Mouse (Mus musculus) embryonic facial prominence, embryonic 14.5 days (tissue): Measurements from ENCODE around the gene Tbk1. TPM values are rescaled to one million over a fixed set of nuclear protein-coding genes. Genes with fewer than 3 reads are reported as not detected.

ENCODE experiments used
- ATAC-seq: fragments of 200-750 bp; cut with Nextera tagmentation; 2 replicates; pipeline ENCODE4 v1.8.0; 2017; ENCODE audit warnings: low read depth, moderate number of reproducible peaks, moderate TSS enrichment
- DNase-seq: peaks from one replicate; pipeline ENCODE4 v3.0.0-alpha.2; 2015; ENCODE audit warnings: low spot score
- H3K27ac ChIP-seq: fragments of 300-500 bp; sonication (generic); replicated peaks from 2 replicates; pipeline ENCODE4 v1.5.1; 2014; ENCODE audit warnings: low read depth, mild to moderate bottlenecking, low read length, moderate library complexity
- H3K27me3 ChIP-seq: fragments of 300-500 bp; sonication (generic); replicated peaks from 2 replicates; pipeline ENCODE4 v1.6.1; 2014; ENCODE audit warnings: low read length; ENCODE audit not compliant: control insufficient read depth, insufficient read depth
- H3K36me3 ChIP-seq: fragments of 300-500 bp; sonication (generic); 2 replicates; pipeline ENCODE4 v1.6.1; 2014; ENCODE audit warnings: low read length, mixed read lengths; ENCODE audit not compliant: control insufficient read depth, insufficient read depth
- H3K4me1 ChIP-seq: fragments of 300-500 bp; sonication (generic); 2 replicates; pipeline ENCODE4 v1.6.1; 2014; ENCODE audit warnings: antibody characterized with exemption, low read length; ENCODE audit not compliant: control insufficient read depth, insufficient read depth
- H3K4me2 ChIP-seq: fragments of 300-500 bp; sonication (generic); 2 replicates; pipeline ENCODE4 v1.6.1; 2014; ENCODE audit warnings: low read depth, mild to moderate bottlenecking, low read length, moderate library complexity, mixed read lengths
- H3K4me3 ChIP-seq: fragments of 300-500 bp; sonication (generic); 2 replicates; pipeline ENCODE4 v1.5.1; 2014; ENCODE audit warnings: low read depth, mild to moderate bottlenecking, low read length
- H3K9ac ChIP-seq: fragments of 300-500 bp; sonication (generic); 2 replicates; pipeline ENCODE4 v1.6.1; 2014; ENCODE audit warnings: low read depth, mild to moderate bottlenecking, low read length, moderate library complexity, mixed read lengths
- H3K9me3 ChIP-seq: fragments of 300-500 bp; sonication (generic); 2 replicates; pipeline ENCODE4 v1.6.1; 2016; ENCODE audit warnings: low read length; ENCODE audit not compliant: control insufficient read depth
- WGBS: fragments of 180-500 bp; shearing (Covaris S2); extraction: QIAGEN DNeasy Blood & Tissue Kit; methylation state at CpG from one replicate; pipeline ENCODE4 v1.1.7; 2014; 5-methylcytosine and 5-hydroxymethylcytosine counted together
- polyA plus RNA-seq: library from polyadenylated mRNA; unstranded; fragments of >200 nt; fragmentation: Nextera tagmentation; extraction: Ambion mirVana; gene quantifications from 2 replicates; pipeline ENCODE4 v1.2.1, GENCODE M21; 2014

Tbk1 gene
- polyA plus RNA-seq, 1 experiment from 2014 or later = 28.6 TPM

- H3K9ac ChIP-seq = no peak overlapping the region
- WGBS = 98% methylated on average over 6 of the region's 6 CpGs
- H3K27me3 ChIP-seq = no peaks in the 10 kb centered on the region
- no peak overlapping the region for H3K4me2 ChIP-seq
- no peak for ATAC-seq
- peaks cover 35% of the 10 kb centered on the region for H3K36me3 ChIP-seq
- H3K4me1 ChIP-seq = no peaks in the 10 kb centered on the region
- no peak for DNase-seq
- H3K27ac ChIP-seq = no peak overlapping the region
- H3K9me3 ChIP-seq = no peaks in the 10 kb centered on the region
- H3K4me3 ChIP-seq = no peak overlapping the region
Measured at GRCm38 (mm10) chr10:121543577-121543976, 43.0 kb downstream of the Tbk1 start.

- no peaks in the 10 kb centered on the region for H3K9me3 ChIP-seq
- H3K27me3 ChIP-seq = no peaks in the 10 kb centered on the region
- WGBS = 95% methylated on average over 3 of the region's 3 CpGs
- no peak overlapping the region for H3K9ac ChIP-seq
- DNase-seq = no peak
- no peak overlapping the region for H3K27ac ChIP-seq
- H3K4me2 ChIP-seq = no peak overlapping the region
- peaks cover 21% of the 10 kb centered on the region for H3K36me3 ChIP-seq
- no peak overlapping the region for H3K4me3 ChIP-seq
- no peaks in the 10 kb centered on the region for H3K4me1 ChIP-seq
- ATAC-seq = no peak
Measured at GRCm38 (mm10) chr10:121542156-121542555, 44.4 kb downstream of the Tbk1 start.

GRCm38 (mm10) chr10:121534995-121535394, 51.6 kb downstream of the Tbk1 start:
- DNase-seq (no peak), ATAC-seq (no peak)
- Histone ChIP-seq H3K27me3 (no peaks in the 10 kb centered on the region), H3K4me2 (no peak overlapping the region), H3K9ac (no peak overlapping the region), H3K27ac (no peak overlapping the region), H3K4me3 (no peak overlapping the region), H3K4me1 (peaks cover 3% of the 10 kb centered on the region; the same call in 1 of the 2 replicates), H3K36me3 (no peaks in the 10 kb centered on the region), H3K9me3 (no peaks in the 10 kb centered on the region)
- 71% methylated on average over 4 of the region's 4 CpGs for WGBS

GRCm38 (mm10) chr10:121533137-121533872, 53.3 kb downstream of the Tbk1 start:
- no peaks in the 10 kb centered on the region for H3K36me3 ChIP-seq
- peak overlapping the region; percentile 57 for H3K4me2 ChIP-seq
- H3K27me3 ChIP-seq = no peaks in the 10 kb centered on the region
- peaks cover 3% of the 10 kb centered on the region; the same call in 1 of the 2 replicates for H3K4me1 ChIP-seq
- ATAC-seq = peak; percentile 79
- no peaks in the 10 kb centered on the region for H3K9me3 ChIP-seq
- H3K27ac ChIP-seq = no peak overlapping the region
- H3K9ac ChIP-seq = peak overlapping the region; percentile 44
- 13% methylated on average over 26 of the region's 32 CpGs for WGBS
- DNase-seq = peak; percentile 70
- peak overlapping the region; percentile 32 for H3K4me3 ChIP-seq

GRCm38 (mm10) chr10:121531541-121531940, 55.0 kb downstream of the Tbk1 start:
- Histone ChIP-seq H3K27ac (0 out of 2 replicates have a peak overlapping the region, but pooled peaks have one; percentile 36), H3K4me2 (no peak overlapping the region), H3K4me3 (no peak overlapping the region), H3K9me3 (no peaks in the 10 kb centered on the region), H3K36me3 (no peaks in the 10 kb centered on the region), H3K4me1 (peaks cover 3% of the 10 kb centered on the region; the same call in 1 of the 2 replicates), H3K9ac (no peak overlapping the region), H3K27me3 (no peaks in the 10 kb centered on the region)
- WGBS = 35% methylated on average over 5 of the region's 5 CpGs
- ATAC-seq = no peak
- DNase-seq = peak; percentile 18

GRCm38 (mm10) chr10:121530365-121531003, 56.1 kb downstream of the Tbk1 start:
- Histone ChIP-seq H3K9ac (no peak overlapping the region), H3K36me3 (no peaks in the 10 kb centered on the region), H3K27ac (no peak overlapping the region), H3K4me2 (no peak overlapping the region), H3K4me1 (peaks cover 3% of the 10 kb centered on the region; the same call in 1 of the 2 replicates), H3K4me3 (no peak overlapping the region), H3K27me3 (no peaks in the 10 kb centered on the region), H3K9me3 (no peaks in the 10 kb centered on the region)
- DNase-seq = no peak
- WGBS = 86% methylated on average over 8 of the region's 8 CpGs
- ATAC-seq = no peak

GRCm38 (mm10) chr10:121529261-121529660, 57.3 kb downstream of the Tbk1 start:
- peaks cover 3% of the 10 kb centered on the region; the same call in 1 of the 2 replicates for H3K4me1 ChIP-seq
- H3K9ac ChIP-seq = no peak overlapping the region
- H3K27ac ChIP-seq = no peak overlapping the region
- no peak for DNase-seq
- no peak overlapping the region for H3K4me3 ChIP-seq
- ATAC-seq = no peak
- H3K4me2 ChIP-seq = no peak overlapping the region
- H3K9me3 ChIP-seq = no peaks in the 10 kb centered on the region
- no peaks in the 10 kb centered on the region for H3K36me3 ChIP-seq
- H3K27me3 ChIP-seq = no peaks in the 10 kb centered on the region
- 90% methylated on average over 1 of the region's 1 CpGs for WGBS

- no peak for ATAC-seq
- Histone ChIP-seq H3K36me3 (no peaks in the 10 kb centered on the region), H3K4me2 (no peak overlapping the region), H3K27ac (no peak overlapping the region), H3K9me3 (no peaks in the 10 kb centered on the region), H3K4me1 (peaks cover 3% of the 10 kb centered on the region; the same call in 1 of the 2 replicates), H3K4me3 (no peak overlapping the region), H3K27me3 (no peaks in the 10 kb centered on the region), H3K9ac (no peak overlapping the region)
- no peak for DNase-seq
- WGBS = 69% methylated on average over 3 of the region's 3 CpGs
Measured at GRCm38 (mm10) chr10:121528470-121528869, 58.1 kb downstream of the Tbk1 start.
